Mouse (Mus musculus) kidney, adult 8-10 months (tissue): ENCODE measurements around the gene Pip5k1b.
"Not testable (repeated sequence)": the region's sequence is repeated elsewhere in the genome, so short reads cannot be mapped to it uniquely, and the experiment has no call there.

Experiments used
- DNase-seq, 2 experiments: peaks; one replicate each; pipeline ENCODE4 v3.0.0; 2022

The Pip5k1b gene

DNA sequence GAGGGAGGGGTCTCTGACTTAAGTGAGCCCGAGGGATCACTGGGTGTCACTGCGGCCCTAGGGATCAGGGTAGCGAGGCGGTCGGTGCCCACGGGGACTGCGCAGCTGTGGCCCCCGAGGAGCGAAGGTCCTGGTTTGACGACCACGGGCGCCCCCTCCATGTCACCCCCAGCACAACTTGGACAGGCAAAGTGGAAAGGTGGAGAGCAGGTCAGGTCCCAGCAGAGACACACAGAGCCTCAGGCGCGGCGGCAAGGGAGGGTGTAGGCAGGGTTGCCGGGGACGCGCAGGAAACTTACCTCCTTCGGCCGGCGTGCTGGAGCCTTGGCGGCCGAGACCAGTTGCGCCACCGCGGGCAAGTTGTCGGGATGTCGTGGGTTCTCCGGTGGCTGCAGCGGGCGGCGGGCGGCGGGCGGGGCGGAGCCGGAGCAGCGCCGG, at the start of gene Pip5k1b:
Pip5k1b (minus strand) TSS at position 407 of the 438 bp plus-strand sequence.
- peak; percentile 18 to 36 for DNase-seq

DNA sequence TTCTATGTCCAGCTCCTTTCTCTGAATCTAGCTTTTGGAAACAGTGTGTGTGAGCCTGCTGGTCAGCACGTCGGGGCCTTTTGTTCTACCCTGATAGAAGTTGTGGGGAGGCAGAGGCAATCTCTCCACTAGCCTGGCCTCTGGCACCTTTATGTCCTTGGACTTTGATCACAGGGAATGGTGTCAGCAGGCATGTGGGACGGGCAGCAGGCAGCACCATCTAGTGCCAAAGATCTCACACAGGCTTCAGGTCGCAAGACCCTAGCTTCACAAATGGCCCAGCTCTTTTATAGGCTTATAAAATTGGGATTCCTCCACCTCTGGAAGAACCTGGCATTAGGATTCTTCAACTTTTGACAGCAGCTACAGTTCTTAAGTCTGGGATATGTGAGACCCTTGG, 48.4 kb upstream of the Pip5k1b start:
- peak; percentile 6 to 7 for DNase-seq

DNA sequence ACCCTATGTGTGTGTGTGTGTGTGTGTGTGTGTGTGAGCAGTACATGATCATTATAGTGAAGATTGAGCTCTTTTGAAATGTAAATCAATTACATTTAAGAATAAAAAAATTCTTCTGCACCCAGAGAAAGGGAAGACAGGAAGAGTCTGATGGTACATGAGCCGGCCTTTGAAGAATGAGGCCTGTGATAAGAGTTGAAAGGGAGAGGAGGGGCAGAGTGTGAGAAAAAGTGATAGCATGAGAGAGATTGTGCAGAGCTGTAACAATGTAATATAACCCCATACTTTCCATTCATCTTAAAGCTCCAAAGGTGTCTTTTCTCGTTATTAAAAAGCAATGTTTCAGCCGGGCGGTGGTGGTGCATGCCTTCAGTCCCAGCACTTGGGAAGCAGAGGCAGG, 47.8 kb upstream of the Pip5k1b start:
- no peak for DNase-seq

DNA sequence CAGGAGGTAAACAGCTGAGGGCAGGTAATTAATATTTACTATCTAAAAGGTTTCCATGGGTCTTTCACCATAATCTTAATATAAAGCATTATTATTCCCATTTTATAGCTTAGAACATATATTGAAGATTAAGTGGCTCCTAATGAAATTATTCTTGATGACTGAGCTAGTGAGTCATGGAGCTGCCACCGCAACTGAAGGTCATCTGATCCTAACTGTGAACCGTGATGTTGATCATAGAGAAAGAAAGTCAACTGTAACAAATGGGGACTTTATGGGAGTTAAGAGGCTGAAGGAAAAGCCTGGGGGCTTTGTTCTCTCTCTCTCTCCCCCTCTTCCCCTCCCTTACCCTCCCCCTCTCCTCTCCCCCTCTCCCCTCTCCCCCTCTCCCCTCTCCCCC, 31.1 kb upstream of the Pip5k1b start:
- DNase-seq: no peak

DNA sequence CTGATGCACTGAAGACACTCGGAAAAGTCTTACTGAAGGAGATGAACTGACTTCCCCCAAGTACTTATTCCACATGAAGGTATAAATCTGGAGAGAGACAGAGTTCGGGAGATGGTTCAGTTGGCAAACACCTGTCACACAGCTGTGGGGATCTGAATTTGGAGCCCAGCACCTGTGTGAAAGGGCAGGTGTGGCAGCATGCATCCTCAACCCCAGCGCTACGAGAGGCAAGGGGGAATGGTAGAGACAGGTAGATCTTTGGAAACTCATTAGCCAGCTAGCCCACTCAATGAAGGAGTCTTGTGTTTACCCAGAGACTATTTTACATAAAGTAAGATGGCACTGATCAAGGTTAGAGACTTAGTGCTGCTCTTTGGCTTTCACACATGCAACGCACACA, 29.5 kb upstream of the Pip5k1b start:
- no peak for DNase-seq

DNA sequence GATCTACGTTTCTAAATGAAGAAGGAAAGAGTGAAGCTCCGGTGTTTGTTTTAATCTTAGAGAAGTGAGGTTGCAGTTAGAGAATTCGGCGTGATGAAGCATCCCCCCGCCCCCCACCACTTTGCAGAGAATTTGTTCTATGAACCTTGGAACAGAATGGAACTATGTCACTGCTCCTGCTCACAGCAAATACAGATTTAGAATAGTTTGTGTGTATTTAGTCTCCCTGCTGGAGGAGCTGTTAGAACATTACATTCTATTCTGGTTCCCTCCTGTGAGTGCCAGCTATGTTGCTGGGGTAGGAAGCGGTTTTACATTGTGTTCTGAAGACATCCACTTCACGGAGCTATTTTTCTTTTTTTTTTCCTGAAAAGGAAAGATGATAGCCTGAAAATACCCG, 28.3 kb upstream of the Pip5k1b start:
- no peak for DNase-seq

DNA sequence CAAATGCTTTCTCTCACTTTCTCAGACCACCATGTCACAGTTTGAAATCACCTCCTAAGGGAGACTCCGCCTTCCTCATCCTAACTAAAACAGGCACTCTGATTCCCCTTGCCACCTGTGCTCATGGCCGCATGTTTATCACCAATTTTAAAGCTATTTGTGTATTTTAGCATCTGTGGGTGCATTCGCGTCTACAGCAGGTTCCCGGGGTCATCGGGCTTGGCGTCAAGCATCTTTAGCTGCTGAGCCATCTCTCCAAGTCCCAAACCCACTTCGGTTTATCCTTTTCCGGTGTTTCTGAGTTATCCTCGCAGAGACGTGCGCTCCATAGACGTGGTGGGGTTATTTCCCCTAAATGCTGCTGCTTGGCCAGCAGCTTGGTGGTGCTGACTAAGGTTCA, 20.5 kb upstream of the Pip5k1b start:
- DNase-seq: no peak

DNA sequence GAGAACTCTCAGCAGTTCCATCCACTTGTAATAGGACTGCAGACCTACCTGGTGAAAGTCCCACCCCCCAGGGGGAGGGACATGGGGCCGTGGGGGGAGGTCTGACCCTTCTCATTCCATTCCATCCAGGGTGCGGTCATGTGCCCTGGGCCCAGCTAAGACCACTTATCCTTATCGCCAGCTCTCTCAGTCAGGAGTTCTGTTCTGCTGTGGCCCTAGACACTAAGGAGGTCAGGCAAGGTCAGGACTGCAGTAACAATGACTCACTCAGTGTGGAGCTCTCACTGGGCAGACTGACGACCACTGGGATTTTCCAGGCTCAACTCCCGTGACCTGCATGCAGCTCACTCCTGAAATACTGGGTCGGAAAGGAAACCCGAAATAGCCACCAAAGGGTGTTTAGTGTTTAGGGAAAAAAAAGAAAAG, 16.1 kb upstream of the Pip5k1b start:
- DNase-seq: no peak

DNA sequence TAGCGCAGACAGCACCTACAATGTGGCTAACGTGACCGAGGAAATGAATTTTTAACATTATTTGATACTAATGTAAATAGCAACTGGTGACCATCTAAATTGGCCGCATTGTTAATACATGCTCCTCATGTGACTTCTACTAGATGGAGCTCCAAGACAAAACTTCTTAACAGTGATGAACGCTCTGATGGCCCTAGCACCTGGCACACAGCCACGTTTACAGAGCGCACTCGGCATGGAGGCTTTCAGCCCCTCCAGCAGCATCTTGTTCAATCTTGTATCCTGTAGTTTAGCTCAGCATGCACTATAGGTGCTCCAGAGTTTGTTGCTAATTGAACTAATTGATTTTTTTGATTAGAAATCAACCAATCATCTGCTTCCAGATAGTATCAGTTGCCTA, 15.3 kb upstream of the Pip5k1b start:
- no peak for DNase-seq

DNA sequence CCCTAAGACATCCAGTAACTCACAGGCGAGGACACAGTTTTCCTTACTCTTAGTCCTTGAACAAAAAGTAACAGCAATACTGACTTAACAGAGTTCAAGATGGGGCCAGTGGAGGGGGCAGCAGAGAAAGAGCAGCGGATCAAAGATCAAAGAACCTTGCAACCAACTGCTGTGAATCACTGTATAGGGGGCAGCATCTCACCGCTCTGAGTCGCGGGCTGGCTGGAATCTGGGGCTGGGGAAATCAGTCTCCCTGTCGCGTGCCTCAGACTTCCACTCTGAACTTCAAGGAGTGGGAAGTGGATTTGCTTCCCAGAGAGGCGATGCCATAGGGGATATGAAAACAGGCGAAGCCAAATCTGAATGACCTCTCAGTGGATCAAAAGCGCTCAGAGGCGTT, 1.8 kb upstream of the Pip5k1b start:
- DNase-seq: no peak

DNA sequence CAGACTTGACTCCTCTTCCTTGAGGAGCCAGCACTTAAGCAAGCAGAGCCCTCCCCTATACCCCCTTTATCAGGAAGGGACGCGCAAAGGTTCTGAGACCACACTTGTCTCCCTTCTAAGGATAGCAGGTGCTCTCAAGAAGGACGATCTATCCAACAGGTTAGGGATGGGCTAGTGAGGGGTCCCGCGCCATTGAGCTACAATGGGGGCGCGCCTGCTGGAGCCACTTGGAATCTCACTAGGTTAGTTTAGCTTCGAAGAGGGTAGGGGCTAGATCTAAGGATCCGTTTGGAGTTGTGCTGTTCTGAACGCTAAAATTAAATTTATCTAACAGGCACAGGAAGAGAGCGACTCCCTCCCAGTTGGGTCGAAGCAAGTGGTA, 904 bp upstream of the Pip5k1b start:
- DNase-seq: no peak

DNA sequence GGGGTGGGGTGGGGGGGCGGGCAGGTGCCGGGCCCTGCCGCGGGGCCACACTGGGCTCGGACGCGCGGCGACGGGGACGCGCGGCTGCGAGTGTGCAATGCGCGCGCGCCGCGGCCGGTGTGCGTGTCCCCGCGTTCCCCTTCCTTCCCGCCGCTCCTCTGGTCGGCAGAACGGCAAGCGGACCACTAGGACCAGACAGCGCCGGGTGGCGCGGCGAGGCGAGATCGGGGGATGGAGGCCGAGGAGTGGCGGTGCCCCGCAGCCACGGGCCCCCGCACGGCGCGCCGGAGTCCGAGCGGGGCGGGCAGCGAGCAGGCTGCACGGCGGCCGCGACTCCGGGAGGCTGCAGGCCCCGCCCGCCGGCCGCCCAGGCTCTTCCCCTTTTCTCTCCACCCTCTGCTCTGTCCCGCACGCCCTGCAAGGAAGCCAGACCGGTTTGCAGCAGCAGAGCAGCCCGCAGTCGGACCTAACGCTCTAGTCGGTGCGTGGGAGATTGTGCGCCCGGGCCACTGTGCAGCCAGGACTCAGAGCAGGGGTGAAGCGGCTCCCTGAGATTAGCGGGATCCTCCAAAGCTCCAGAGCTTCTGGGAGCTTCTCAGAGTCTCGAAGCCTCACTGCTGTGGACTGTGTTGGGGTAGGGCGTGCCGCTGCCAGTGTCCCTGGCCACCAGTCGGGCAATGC, 372 bp upstream of the Pip5k1b start:
- DNase-seq: peak; percentile 48 to 50

DNA sequence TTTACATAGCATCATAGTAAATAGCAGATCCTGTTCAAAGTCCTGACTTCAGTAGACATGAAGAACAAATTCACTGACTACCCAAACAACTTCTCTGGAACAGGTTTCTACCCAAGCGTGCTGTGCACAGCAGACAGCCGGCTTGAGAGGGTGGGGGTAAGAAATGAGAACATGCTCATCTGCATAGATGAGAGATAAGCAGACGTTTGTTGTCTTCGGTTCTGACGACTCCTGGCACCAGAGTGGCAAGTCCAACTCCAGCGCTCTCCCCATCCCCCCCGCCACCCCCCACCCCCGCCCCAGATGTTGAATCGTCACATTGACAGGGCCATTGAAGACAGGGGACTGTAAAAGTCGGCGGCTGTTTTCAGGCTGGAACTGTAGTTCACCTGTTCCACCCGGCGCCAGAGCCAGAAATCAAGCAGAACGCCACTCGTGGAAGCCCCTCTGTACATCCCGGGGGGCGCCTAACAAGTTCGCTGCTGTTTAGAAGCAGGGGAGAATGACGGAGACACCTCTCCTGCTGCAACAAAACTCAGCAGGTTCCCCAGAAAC, 684 bp downstream of the Pip5k1b start:
- DNase-seq: no peak

DNA sequence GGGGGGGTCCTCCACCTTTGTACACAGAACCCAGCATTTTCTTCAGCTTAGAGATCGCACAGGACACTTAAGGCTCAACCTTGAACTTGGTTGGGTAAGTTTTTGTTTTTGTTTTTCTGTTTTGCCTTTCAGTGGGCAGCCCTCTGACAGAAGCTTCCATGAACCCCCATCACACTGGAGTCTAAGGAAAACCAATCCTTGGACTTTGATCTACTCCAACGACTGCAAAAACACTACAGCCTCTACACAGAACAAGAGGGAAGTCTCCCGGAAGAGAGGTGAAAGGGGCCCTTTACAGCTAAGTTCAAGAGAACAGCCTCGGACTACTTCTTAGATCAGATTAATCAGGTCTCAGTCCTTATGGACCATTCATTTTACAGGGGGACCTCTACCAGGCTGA, 1.2 kb downstream of the Pip5k1b start:
- no peak for DNase-seq

DNA sequence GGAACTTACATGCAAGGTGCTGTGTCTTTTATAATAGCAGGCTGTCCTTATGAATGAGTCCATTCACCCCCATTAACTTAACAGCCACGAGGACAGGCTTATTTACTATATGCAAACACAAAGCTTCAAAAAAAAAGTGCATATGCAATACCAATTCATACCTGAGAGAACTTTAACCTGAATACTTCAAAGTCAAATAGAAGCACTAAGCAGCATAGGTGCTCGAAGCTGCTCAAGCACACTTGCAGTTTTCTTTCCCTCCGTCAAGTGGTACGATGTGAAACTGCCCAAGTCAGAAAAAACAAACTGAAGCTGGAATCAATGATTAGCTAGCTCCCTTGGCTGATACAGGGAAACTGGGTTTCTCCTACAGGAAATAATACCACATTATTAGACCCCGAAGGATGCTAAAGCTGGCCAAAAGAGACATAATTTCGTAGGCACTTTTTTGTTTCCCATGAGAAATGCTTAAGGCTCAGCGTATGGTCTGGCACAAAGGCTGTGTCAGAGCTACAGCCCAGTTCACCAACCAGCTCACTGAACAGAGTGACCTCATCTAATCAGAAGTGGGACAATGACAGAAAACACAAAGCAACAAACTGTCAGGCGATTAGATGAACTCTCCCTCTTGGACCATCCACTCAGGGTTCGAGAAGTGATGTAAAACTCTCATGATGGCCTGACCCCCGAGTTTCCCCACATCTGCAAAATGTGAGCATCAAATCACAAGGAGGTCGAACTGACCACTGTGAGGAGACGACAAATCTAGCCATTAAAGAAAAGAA, 2.2 kb downstream of the Pip5k1b start:
- DNase-seq: no peak

DNA sequence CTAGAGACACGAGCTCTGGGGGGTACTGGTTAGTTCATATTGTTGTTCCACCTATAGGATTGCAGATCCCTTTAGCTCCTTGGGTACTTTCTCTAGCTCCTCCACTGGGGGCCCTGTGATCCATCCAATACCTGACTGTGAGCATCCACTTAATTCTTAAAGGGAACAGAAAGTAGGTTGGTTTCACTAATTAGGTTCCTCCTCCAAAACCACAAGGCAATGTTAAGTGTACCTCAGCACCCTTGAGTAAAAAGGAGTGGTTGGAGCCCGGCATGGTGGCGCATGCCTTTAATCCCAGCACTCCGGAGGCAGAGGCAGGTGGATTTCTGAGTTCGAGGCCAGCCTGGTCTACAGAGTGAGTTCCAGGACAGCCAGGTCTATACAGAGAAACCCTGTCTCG, 3.0 kb downstream of the Pip5k1b start:
- not testable (repeated sequence) for DNase-seq

DNA sequence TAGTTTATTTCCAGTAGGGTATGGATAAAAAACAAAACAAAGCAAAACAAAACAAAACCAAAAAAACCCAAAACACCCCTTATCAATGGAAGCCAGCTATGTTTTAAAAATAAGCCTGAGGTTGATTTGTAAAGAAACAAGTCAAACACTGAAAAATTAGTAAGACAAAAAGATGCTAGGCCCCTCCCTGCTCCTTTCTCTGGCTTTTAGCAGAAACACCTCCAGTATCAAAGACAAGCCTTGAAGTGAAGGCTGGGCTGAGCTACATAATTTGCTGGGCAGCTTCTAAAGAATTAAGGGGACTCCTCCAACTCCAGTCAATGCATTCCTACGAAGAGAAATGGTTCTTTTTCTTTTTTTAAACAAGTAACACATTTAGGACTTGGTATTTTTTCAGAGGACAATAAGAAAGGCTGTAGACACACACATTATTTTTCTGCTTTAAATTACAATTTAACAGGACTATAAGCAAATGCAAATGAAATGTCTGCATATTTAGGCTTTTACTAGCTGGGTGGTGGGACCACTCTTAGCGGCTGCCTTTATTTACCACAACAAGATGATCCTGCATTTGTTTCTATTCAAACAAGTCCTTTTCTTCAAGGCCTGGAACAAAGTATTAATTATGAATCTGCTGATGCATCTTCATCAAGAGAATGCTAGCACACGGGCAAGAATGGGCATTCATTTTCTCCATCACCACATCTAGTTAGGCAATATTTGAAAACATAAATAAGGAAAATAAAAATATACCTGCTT, 4.3 kb downstream of the Pip5k1b start:
- no peak for DNase-seq

DNA sequence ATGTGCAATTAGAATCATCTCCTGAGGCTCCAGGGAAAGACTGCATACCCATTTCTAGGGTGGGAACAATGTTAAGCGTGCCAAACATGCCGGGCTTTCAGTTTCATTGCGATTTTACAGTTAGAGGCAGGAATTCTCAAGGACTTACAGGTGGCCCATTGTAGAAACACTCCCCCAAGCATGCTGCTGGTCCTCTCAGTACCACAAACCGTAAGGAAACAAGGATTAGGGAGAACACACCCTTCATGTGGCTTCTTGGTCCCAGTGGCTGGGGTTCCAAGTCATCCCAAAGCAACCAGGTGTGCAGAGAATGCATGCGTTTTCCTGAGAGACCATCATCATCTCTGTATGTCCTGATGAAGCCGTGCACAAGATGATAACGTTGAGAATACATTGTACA, 4.9 kb downstream of the Pip5k1b start:
- DNase-seq: no peak

DNA sequence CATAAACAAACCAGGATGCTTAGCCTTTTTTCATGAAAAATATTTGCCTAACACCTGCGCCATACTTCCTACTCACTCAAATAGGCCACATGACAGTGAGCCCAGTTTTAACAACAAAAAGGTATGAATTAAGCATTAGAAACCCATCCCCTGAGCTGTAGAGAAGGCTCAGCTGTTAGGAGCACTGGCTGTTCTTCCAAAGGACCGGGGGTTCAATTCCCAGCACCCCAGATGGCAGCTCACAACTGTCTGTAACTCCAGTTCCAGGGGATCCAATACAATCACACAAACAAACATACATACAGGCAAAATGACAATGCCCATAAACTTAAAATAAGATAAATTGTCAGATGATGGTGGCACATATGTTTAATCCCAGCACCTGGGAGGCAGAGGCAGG, 5.7 kb downstream of the Pip5k1b start:
- no peak for DNase-seq

DNA sequence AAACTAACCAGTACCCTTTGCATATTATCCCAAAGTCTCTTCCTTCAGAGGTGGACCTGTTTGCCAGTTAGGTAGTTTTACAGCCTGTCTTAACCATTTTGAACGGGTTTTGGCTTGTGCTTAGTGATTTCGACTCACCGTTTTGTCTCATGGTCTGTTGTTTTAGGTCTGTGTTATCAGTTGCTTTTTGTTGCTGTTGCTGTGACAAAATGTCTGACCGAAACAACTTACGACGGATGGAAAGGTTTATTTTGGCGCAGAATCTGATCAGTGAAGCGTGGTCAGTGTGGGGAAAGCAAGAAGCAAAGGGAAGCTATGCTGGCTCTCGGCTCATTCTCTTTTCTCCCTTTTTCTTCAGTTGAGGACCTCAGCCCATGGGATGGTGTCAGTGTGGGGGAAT, 7.3 kb downstream of the Pip5k1b start:
- no peak for DNase-seq

DNA sequence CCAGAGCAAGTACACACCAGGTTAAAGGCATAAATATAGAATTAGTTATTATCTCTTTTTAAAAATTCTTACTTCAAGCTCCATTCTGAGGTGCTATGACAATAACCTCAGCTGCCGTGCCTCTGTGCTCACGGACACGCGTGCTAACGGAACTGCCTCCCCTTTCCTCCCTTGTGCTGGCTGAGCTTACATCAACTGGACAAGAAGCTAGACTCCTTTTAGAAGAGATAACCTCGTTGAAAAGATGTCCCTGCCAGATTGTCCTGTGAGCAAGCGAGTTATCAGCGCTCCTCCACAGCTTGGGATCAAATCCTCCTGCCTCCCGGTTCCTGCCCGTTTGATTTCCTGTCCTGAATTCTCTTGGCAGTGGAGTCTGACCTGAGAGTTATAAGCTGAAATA, 9.5 kb downstream of the Pip5k1b start:
- DNase-seq: no peak

DNA sequence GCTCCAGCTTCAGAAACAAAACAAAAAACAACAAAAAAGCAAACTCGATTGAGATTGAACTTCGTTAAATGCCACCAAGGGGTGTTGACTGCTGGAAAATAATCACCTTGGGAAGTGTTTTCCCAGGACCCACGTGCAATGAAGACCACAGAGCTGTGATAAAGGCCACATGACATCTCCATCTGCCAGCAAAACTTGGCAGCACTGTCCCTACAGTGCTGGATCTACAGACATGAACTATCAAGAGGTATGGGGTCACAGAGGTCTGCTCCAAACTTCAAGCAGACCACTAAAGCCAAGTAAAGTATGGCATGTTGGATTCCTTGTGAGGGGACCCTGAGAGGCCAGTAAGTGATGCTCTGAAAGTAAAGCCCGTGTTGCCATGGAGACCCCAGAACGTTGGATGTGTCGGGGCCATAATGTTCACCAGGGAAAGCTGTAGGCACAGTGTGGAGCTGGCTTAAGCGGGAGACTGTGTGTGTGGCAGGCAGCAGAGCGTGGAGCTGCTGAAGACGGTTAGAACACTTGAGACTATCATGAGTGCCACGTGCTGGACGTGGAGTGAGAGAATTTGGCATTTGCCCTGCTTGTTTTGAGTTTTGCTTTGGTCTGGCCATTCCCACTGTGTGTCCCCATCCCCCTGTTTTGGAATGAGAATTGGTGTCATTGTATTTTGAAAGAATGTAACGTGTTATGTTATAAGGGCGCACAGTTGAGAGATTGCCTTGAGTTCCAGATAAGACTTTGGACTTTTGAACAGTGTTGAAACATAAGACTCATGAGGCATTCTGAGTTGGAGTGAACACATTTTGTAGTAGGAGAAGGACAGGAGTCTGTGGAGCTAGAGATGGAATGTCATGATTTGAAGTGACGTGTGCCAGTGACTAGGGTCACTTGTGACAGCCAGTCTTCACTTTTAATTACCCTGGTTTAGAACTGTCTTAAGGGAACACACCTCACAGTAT, 12.0 kb downstream of the Pip5k1b start:
- DNase-seq: no peak
